Mouse (Mus musculus) inflammation-experienced regulatory T-cells, adult 6 months (primary cell): Measurements from ENCODE around the gene Gm49395. TPM values are rescaled to one million over a fixed set of nuclear protein-coding genes. Genes with fewer than 3 reads are reported as not detected.
A peak's percentile ranks its signal among the peaks of the same experiment; 100 is the strongest.

Source experiments
- ATAC-seq: one replicate; pipeline ENCODE4 v1.8.0; 2017
- polyA plus RNA-seq, 3 experiments: library from polyadenylated mRNA; unstranded; fragments of 100-300 nt; shearing (Covaris generic); gene quantifications; one replicate each; pipeline ENCODE4 v1.2.1; 2017

Gm49395 gene
- polyA plus RNA-seq = 1 to 10 TPM in 1 of 3 experiments, under 1 TPM in 1, not detected in 1; 0.95 to 1.1 TPM

GRCm38 (mm10) chr13:115101355-115102191 lies at the start of gene Gm49395, which contains the start of gene Itga1:
Gene Gm49395 (minus strand): TSS chr13:115101921.
Gene Itga1 (minus strand): TSS chr13:115101964.
- no peak for ATAC-seq

GRCm38 (mm10) chr13:115150602-115151001 lies 48.9 kb upstream of the Gm49395 start:
- no peak for ATAC-seq

GRCm38 (mm10) chr13:115149849-115150248 lies 48.1 kb upstream of the Gm49395 start:
- ATAC-seq = no peak

GRCm38 (mm10) chr13:115143575-115143974 lies 41.9 kb upstream of the Gm49395 start:
- ATAC-seq = no peak

- no peak for ATAC-seq
These were observed 40.3 kb upstream of the Gm49395 start for GRCm38 (mm10) chr13:115142066-115142465.

GRCm38 (mm10) chr13:115138513-115138912 lies 36.8 kb upstream of the Gm49395 start:
- ATAC-seq = no peak

DNA sequence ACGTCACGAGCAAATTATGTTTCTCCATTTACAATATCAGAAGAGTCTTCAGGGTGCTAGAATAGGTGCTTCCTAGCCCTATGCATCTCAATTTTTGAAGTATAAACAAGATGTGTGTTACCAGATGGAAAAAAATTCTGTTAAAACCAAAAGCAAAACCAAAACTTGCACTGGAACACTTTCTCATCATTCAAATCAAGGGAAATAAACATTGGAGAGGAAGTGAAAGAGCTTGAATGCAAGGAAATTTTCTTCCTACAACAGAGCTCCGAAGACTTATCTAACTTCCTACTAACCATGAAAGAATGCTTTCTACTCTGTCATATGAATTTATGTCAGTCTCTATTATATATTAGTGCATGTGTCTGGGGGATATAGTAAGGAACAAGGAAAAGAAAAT lies 35.0 kb upstream of the Gm49395 start:
- ATAC-seq = no peak

GRCm38 (mm10) chr13:115132435-115132834 lies 30.7 kb upstream of the Gm49395 start:
- ATAC-seq = no peak

- no peak for ATAC-seq
These were observed 29.7 kb upstream of the Gm49395 start for GRCm38 (mm10) chr13:115131381-115131780.

DNA sequence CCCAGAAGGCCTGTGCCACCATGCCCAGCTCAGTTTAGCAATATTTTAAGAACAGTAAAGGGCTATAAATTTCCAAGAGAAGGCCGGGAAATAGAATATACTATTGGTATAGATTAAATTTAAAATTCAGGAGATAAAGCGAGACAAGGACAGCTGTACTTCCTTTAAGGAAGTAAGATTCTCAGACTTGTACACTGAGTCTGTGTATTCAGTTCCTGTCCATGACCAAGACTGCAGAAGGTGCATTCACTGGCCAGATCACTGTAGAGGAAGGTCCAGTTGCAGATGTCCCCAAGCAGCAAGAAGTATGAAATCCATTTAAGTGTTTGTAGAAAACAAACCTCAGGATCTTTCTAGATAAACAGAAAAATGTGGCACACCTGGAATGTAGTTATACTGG lies 28.3 kb upstream of the Gm49395 start:
- no peak for ATAC-seq

DNA sequence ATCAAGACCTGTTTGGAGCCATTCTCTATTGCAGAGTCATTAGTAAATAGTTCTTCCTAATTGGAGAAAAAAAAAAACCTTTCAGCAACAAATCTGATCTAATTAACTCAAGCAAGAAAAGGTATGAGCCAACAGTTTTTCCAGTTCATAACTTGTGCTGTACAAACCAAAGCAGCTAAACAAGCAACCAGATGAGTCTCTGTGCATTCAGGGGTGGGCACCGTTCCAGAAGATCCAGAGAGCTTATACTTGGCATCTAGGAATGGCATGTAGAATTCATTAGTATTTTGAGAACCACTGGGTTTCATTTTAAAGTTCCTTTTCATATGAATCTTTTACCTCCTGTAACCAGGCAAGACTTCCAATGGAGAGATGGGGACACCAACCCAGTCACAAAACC lies 26.1 kb upstream of the Gm49395 start:
- no peak for ATAC-seq

DNA sequence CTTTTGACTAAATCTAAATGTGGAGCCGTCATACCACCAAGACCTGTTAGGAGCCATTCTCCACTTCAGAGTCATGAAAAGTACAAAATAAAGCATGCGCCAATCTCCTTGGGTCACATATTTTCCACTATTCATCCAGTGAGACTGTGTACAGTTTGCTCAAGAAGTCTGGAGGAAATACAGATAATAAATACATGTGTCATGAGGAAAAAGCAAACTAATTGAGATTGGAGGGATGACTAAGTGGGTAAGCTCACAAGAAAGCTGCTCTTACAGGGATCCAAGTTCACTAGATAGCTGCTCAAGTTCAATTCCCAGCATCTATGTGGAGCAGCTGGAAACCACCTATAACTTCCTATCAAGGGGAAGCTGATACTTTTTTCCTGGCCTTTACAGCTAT lies 24.8 kb upstream of the Gm49395 start:
- ATAC-seq = no peak

DNA sequence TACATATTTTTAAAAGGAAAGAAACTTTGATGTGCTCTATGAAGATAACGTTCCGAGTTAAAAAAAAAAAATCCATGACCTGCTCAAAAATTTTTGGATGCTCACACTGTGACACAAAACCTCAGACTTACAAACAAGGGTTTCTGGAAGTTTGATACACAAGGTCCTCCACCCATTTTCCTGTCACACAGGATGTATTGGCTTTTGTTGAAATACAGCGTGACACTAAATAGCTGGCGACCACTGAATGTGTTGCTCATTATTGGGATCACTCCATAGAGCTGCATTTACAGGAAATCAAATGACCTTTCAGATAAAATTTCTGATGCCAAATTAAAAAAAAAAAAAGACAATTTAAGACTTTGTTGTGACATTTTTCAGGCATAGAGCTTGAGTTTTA lies 23.4 kb upstream of the Gm49395 start:
- no peak for ATAC-seq

DNA sequence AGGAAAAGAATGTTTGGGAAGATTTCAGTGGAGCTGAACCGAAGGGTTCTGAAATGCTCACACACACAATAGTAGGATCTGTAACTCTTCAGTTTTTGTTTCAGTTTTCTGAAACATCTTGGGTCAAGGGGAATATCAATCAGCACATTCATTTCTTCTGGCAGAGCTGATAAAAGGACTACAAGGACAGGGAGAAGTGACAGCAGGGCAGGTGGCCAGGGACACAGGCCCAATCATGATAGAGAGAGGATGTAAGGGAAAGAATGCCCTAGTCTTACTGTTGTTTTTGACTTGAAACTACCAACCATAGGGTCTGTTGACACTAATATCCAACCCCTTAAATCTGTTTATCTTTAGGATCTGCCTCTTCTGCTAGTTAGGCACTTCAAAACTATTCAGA lies 22.8 kb upstream of the Gm49395 start:
- ATAC-seq = no peak

DNA sequence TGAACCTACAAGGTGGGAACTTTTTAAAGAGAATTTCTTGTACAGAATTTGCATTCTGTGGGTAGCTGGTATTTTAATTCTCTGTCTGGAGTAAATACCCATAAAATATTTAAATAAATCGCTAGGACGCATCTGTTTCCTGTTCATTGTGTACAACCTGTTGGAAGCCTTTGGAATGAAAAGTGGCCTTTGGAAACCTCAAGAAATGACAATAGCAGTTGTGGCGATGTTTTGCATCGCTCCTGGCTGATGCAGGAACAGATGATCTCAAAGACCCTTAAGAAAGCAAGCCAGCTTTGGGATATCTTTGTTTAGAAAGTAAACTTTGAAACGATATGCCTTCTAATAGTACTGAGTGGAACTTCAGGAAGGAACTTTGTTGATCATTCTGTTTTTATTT lies 17.0 kb upstream of the Gm49395 start:
- ATAC-seq = no peak

DNA sequence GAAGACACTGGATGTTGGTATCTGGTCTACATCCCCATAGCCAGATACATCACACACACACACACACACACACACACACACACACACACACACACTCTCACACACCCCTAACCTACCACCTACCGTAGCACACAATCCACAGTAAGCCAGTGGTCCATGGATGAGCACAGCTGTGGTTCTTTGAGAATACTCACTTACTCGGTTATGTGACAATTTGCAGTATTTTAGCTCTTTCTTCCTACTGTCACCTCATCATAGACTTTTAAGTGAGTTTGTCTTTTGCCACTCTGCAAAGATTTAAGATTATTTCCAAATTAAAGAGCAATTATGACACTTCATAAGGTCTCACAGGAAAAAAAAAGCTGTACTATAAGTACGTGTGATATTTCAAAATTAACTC lies 16.5 kb upstream of the Gm49395 start:
- no peak for ATAC-seq

DNA sequence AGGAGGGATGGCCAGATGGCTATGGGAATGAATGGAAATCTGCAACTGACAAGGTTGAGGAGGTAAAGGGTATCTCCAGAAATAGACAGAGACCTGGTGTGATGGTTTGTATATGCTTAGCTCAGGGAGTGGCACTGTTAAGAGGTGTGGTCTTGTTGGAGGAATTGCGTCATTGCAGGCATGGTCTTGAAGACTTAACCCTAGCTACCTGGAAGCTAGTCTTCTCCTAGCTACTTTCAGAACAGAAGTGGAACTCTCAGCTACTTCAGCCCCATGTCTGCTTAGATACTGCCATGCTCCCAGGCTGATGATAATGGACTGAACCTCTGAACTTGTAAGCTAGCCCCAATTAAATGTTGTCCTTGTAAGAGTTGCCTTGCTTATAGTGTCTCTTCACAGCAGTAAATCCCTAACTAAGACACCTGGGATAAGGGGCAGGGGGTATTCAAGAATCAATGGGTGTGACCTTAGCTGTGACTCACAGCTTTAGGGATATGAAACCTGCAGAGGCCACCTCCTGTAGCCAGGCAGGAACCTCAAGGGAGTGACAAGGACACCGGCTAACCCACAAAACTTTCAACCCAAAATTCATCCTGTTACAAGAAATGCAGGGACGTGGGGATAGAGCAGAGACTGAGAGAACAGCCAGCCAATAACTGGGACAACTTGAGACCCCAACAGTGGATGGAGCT lies 15.4 kb upstream of the Gm49395 start:
- ATAC-seq = no peak

- no peak for ATAC-seq
These were observed 7.9 kb upstream of the Gm49395 start for GRCm38 (mm10) chr13:115109628-115110027.

DNA sequence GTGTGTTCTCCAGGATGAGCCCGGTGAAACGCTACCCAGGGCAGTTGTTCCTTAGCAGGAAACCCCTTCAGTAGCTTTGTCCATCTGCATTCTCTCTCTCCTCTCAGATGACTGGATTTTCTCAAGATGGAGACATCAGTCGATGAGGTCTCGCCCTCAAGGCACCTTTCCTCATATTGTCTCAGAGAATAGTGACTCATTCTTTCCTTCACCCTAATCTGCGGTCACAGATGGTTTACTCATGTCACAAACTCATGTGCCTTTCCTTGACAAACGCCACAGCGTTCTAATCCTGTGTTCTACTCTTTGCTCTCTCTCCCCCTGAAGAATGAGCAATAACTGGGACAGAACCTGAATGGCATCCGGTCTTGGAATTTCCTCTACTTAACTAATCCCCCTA lies 5.7 kb upstream of the Gm49395 start:
- ATAC-seq = peak; percentile 67

GRCm38 (mm10) chr13:115106183-115106582 lies 4.5 kb upstream of the Gm49395 start:
- ATAC-seq = no peak

GRCm38 (mm10) chr13:115102754-115103153 lies 1.0 kb upstream of the Gm49395 start:
- ATAC-seq = no peak

GRCm38 (mm10) chr13:115100381-115101177 lies 1.1 kb downstream of the Gm49395 start:
- ATAC-seq = no peak

DNA sequence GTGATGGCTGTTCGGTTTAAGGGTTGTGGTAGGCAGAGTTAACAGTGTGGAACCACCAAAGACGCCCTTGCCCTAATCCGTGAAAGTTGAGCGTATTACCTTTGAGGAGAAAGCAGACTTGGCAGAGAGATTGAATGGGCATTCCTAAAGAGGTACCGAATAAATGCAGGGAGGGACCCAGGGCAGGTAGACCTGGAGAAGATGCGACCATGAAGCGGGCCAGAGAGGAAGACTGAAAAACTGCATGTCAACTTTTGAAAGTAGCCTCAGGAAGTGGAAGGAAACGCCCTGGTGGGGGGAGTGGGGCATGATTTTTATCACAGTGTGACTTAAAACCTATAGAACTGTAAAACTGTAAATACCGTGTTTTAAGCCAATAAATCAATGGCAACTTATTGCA lies 2.3 kb downstream of the Gm49395 start:
- ATAC-seq = no peak
